Mouse (Mus musculus) inflammation-experienced regulatory T-cells, adult 6 months (primary cell): ENCODE measurements around the gene Chrnb1. TPM values are rescaled to one million over a fixed set of nuclear protein-coding genes. Genes with fewer than 3 reads are reported as not detected.

ENCODE experiments used
- ATAC-seq: one replicate; pipeline ENCODE4 v1.8.0; 2017
- polyA plus RNA-seq, 3 experiments: library from polyadenylated mRNA; unstranded; fragments of 100-300 nt; shearing (Covaris generic); gene quantifications; one replicate each; pipeline ENCODE4 v1.2.1; 2017

The Chrnb1 gene
- polyA plus RNA-seq, 3 experiments from 2014 or later = 1.7 to 2.5 (median 1.8) TPM

DNA sequence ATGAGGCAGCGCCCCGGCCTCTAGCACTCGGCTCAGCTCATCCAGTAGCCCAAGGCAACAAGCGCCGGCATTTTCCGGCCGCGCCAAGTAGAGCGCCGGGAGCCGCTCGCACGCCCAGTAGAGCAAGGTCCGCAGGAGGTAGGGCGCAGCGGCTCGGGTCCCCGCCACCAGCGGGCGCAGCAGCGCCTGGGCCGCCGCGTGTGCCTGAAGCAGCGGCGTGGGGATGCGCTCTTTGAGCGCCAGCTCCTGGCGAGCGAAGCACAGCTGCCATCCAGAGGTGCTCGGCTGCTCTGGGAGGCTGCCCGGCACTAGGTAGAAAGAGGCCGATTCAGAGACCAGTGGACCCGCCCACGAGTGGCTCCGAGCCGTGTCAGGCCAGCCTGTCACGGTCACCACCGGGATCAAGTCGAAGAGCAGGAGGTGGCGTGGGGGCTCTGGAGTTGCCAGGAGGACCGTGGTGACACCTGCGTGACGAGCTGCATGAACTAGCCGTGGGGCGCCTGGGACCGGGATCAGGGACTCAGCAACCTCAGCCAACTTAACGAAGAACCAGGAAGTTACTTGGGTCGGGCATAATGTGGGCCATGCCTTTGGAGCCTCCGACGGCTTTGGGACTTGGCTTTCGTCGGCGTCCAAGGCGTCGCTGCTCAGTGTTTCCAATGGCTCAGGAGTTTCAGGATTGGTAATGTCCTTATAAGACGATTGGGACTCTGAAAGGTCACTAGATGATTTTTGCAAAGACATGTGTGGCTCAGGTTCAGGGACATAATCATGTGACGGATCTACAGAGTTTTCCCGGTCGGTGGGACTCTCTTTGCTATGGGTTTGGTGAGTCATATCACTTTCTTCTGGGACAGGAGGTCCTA, 8.3 kb upstream of the Chrnb1 start:
- ATAC-seq = peak; percentile 63

DNA sequence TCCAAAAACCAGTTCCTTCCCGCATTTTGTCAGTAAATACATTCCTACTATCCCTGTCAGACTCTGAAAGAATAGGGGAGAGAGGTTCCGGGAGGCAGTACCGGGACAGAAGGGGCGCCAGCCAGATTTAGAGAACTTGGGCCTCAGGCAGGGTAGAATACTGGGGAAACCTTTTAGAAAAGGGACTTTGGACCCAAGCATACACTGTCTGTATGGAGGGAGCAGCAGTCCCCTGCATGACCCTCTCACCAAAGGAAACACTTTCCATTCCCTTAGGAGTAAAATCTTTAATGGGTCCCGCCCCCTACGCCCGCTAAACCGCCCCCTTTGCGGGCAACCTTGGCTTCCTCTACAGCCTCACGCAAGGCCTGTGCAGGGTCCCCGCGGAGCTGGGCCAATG, 7.6 kb upstream of the Chrnb1 start:
- no peak for ATAC-seq

DNA sequence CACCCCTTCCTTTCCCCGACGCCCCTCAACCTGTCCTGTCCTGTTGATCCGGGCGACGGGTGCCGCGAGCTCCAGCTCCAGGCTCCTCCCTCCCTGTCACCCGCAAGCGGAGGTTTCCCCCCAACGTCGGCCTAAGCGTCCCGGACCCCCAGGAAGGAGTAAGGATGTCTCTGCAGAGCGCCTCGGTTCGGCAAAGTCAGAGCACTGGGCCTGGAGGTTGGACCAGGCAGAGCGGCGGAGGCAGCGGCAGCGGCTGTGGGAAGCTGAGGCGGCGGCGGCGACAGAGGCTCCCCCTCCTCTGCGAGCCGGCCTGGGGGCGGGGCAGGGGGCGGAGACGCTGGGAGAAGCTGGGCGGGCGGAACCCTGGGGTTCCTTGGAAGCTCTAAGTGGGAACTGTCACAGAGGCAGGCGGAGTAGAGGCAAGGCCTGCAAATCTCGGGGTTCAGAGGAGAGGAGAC, 6.9 kb upstream of the Chrnb1 start:
- peak; percentile 36 for ATAC-seq

DNA sequence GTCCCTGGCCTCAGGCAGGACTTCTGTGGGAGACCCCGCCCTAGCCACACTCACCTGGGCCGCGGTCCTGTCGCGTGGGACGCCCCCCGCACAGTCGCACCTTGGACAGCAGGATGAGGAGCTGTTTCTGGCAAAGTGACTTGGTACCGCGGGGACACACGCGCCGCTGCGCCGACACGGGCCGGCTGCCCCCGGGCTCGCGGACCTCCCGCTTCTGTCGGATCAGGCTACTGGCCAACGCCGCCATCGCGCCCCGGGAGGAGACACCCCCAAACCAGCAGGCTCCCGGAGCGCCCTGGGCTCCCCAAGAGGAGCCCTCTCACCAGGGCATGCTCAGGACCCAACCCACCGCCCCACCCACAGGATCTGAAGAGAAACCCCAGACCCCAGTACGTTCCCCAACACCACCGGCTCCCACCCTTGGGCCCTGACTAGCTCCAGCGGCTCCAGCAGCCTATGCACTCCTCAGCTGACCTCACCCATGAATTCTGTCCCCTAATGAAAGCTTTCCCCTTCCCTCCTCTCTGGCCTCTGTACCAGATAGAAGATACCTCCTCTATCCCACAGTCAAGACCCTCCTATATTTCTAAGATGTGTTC, 5.7 kb upstream of the Chrnb1 start, which contains the start of gene Fgf11:
Gene Fgf11 (minus strand): TSS at position 479 of the 599 bp plus-strand sequence.
- ATAC-seq = no peak

DNA sequence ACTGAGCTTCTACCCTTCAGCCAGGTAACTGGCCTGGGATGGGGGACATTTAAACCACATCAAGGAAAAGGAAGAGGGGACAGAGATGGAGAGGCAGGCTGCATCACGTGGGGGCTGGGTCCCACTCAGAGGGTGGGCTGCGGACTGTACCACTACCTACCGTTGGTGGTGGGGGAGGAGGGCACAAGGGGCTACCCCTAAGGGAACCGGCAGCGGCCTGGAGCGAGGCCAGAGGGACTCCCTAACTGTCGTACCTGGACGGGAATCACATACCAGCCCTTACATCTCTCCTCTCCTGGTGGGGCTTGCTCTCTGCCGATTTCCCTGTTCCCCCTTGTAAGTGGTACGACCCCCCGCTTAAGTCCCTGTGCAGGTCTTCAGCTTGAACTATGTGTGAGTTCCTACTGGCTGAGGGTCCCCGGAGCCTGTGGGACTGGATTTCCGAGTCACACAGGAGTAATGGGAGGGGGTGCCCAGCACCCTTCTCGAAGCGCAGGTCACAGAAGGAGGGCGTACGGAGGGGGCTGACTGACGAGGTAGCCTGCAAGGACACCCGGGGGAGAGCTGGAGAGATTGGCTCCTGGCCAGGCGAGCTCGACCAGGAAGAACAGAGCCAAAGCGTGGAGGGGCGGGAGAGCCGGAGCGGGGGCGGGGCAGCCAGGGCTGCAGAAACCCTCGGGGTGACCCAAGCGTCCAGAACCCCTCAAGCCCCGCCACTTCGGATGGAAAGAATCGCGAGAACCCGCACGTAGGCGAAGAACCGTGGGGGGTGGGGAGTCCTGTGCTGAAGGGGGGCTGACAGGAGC, 4.9 kb upstream of the Chrnb1 start:
- ATAC-seq = no peak

DNA sequence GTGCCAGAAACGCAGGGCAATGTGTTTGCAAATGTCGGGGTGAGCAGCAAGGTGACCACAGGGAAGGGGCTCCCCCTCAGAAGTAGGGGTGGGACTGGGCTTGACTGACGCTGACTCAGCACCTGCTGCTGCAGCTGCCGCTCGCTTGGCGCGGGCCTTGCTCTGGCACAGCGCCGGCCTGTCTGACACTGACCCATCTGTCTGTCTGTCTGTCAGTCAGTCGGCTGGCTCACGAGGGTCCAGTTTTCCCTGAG, 4.3 kb upstream of the Chrnb1 start:
- no peak for ATAC-seq

GRCm38 (mm10) chr11:69799394-69800137, 3.8 kb upstream of the Chrnb1 start:
- ATAC-seq = no peak

- ATAC-seq = no peak
Observed at GRCm38 (mm10) chr11:69797924-69798323, 2.2 kb upstream of the Chrnb1 start.

DNA sequence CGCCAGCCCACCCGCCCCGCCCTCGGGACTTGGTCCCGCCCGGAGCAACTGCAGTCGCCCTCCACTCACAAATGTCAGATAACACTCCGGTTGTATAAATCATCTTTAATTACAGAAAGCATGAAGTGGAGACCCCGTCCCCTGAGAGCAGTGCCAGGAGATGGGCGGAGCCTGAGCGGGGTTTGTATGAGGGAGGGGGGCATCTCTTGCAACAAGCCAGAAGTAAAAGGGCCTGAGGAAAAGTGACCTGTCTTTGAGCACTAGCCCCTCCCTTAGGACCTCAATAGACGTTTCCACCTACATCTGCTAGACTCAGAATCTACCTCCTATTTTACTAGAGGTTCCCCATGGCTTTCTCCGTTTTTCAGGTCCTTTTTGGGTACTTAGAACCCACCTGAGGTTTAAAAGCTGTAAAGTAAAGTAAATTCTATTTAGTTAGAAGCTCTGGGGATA, 266 bp upstream of the Chrnb1 start:
- ATAC-seq = no peak

DNA sequence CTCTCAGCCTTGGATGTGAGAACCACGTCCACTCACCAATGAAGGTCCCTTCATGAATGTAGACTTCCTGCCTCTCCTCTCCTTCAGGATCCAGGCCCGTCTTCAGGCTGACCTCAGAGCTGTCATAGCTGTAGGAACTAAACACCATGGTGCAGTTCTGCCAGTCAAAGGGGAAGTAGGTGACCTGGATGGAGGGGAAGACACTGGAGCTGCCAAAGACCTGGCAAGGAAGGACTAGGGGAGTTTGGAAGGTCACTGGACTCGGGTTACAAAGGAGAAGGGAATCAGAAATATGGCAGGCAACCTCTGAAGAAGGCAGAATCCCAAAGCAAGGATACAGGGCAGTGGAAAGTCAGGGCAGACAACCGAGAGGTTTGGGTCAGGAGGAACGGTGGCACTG, 2.3 kb downstream of the Chrnb1 start:
- ATAC-seq = no peak

DNA sequence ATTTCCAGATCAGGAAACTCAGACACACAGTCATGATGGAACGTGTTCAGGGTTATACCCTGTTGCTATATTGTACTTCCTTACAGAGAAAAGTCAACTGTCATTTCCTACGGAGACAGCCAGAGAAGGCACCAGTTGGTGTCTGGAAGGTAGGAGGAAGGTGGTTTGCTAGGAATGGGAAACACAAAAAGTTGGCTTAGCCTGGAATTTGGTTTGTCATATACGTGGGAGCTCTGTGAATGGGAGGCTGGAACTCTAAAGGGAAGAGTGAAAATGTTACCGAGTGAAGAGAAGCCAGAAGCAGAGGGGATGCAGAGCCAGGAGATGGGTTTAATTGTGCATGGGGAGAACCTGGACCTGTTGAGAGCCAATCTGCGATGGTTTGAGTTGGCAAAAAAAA, 4.3 kb downstream of the Chrnb1 start:
- ATAC-seq = no peak

GRCm38 (mm10) chr11:69789431-69789830, 6.3 kb downstream of the Chrnb1 start:
- ATAC-seq = no peak

DNA sequence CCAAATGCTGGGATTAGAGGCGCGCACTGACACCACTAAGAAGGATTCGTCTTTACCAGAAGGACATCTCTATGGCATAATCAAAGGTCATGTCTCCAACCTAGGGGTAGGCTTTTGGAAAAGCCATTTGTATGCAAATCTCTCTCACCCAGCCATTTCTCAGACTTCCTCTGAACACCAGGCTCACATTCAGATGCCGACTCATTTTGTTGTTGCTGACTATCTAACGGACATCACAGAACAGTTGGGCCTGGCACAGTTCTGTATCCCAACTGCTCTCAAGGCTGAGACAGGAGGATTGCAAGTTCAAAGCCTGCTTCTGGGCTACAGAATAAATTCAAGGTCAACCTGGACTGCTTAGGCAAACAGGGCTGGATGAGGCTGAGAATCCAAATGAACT, 8.4 kb downstream of the Chrnb1 start:
- no peak for ATAC-seq

- ATAC-seq = no peak
Observed at GRCm38 (mm10) chr11:69784793-69785272, 10.9 kb downstream of the Chrnb1 start.

GRCm38 (mm10) chr11:69781828-69782227, 13.9 kb downstream of the Chrnb1 start:
- no peak for ATAC-seq

DNA sequence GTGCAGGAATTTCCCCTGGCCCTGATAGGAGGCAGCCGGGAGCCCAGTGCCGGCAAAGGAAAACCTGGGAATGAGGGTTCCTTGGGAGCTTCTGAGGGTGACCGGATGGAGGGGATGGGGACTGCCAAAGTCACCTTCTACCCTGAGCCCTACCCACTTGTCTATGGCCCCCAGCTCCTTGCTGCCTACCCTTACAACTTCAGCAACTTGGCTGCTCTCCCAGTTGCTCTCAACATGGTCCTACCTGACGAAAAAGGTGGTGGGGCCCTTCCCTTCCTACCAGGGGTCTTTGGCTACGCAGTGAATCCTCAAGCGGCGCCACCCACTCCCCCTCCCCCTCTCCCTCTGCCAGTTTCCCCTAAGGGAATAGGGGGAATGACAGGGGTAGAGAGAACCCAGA, 16.8 kb downstream of the Chrnb1 start:
- ATAC-seq = no peak

DNA sequence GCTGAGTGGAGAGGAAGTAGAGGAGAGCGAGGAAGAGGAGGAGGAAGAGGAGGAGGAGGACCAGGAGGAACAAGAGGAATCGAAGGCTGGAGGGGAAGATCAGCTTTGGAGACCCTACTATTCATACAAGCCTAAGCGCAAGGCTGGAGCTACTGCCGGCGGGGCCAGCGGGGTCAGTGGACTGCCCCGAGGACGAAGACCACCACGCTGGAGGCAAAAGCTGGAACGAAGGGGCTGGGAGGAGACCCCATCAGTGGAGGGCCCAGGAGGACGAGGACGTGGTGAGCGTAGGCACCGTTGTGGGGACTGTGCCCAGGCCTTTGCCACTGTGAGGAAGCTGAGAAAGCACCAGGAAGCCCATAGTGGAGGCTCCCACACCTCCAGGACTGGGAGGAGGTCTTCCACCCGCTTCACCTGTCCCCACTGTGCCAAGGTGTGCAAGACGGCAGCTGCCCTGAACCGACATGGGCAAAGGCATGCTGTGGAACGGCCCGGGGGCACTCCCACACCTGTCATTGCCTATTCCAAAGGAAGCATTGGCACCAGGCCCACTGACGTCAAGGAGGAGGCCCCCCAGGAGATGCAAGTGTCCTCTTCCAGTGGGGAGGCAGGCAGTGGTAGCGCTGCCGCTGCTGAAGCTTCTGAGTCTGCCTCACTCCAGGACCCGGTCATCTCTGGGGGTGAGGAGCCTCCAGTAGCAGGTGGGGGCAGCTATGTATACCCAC, 17.3 kb downstream of the Chrnb1 start:
- no peak for ATAC-seq

DNA sequence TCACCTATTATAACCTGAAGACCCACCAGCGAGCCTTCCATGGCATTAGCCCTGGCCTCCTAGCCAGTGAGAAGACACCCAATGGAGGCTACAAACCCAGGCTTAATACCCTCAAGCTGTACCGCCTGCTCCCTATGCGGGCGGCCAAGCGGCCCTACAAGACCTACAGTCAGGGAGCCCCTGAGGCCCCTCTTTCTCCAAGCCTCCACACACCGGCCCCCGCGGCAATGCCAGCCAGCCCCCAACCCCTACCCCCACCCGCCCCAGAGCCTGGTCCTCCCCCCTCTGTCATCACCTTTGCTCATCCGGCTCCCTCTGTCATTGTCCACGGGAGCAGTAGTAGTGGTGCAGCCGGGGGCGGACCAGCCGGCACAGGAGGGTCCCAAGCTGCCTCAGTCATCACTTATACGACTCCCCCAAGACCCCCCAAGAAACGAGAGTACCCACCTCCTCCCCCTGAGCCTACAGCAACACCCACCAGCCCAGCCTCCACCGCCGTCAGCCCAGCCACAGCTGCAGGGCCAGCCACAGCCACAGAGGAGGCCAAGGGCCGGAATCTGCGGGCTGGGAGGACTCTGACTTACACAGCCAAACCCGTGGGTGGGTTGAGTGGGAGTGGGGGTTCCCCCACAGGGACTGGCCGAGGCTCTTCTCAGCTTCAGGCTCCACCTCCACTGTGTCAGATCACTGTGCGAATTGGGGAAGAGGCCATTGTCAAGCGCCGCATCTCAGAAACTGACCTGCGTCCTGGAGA, 18.1 kb downstream of the Chrnb1 start:
- ATAC-seq = no peak

DNA sequence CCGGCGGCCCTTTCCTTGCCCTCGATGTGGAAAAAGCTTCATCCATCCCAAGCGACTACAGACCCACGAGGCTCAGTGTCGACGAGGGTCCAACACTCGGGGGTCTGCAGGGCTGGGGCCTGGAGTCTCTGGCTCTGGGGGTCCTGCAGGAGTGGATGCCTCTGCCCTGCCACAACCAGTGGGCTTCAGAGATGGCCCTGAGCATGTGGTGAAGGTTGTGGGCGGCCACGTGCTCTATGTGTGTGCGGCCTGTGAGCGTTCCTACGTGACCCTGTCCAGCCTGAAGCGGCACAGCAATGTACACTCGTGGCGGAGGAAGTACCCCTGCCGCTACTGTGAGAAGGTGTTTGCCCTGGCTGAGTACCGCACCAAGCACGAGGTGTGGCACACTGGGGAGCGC, 19.3 kb downstream of the Chrnb1 start:
- no peak for ATAC-seq

DNA sequence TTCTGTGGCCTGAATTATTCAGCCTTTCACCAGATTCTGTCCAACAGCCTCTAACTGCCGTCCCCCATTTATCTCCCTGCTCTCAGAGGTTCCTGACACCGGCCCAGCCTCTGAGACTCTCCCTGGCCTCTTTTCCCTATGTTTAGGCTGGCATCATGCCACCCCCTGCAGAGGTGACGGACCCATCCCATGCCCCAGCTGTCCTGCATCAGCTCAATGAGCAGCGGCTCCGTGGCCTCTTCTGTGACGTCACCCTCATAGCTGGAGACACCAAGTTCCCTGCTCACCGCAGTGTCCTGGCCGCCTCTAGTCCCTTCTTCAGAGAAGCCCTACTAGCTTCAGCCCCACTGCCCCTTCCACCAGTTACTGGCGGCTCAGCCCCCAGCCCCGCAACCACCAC, 20.0 kb downstream of the Chrnb1 start:
- ATAC-seq = no peak

GRCm38 (mm10) chr11:69774961-69775360, 20.8 kb downstream of the Chrnb1 start:
- ATAC-seq = no peak
